Mouse (Mus musculus): ENCODE data around the gene E430018J23Rik. TPM values are rescaled to one million over a fixed set of nuclear protein-coding genes. Genes with fewer than 3 reads are reported as not detected.
"Not testable (repeated sequence)": the region's sequence is repeated elsewhere in the genome, so short reads cannot be mapped to it uniquely, and the experiment has no call there.

The E430018J23Rik gene
- polyA plus RNA-seq, 1 experiment from 2014 or later: 4.9 TPM

- H3K27me3 ChIP-seq (ENCODE audit: insufficient read depth, low read length): peaks cover 10% of the 10 kb centered on the region; the same call in 1 of the 2 replicates
- DNase-seq (peak; percentile 28), ATAC-seq (ENCODE audit: insufficient read depth) (peak; percentile 35; the same call in 1 of the 2 replicates)
- no peaks in the 10 kb centered on the region for H3K36me3 ChIP-seq (ENCODE audit: insufficient read depth)
- H3K9me3 ChIP-seq (ENCODE audit: low read depth, low read length): no peaks in the 10 kb centered on the region
- WGBS: under 1% methylated on average over 24 of the region's 24 CpGs
- H3K4me3 ChIP-seq (ENCODE audit: low read depth, low read length): peak overlapping the region; percentile 30
- no peak for TF ChIP-seq CTCF (IDR thresholded peaks at IDR 0.05; ENCODE audit: low read depth)
- peak overlapping the region; percentile 75 for H3K4me2 ChIP-seq
- no peaks in the 10 kb centered on the region for H3K4me1 ChIP-seq (ENCODE audit: insufficient read depth)
- no peak overlapping the region for H3K27ac ChIP-seq (ENCODE audit: low read depth)
- peak overlapping the region; percentile 61 for H3K9ac ChIP-seq
Observed at GRCm38 (mm10) chr7:127363475-127363921, 29.9 kb downstream of the E430018J23Rik start.

GRCm38 (mm10) chr7:127362418-127362817, 31.0 kb downstream of the E430018J23Rik start:
- H3K9ac ChIP-seq; H3K4me3 ChIP-seq (ENCODE audit: low read depth, low read length); ATAC-seq (ENCODE audit: insufficient read depth); H3K4me1 ChIP-seq (ENCODE audit: insufficient read depth); H3K27me3 ChIP-seq (ENCODE audit: insufficient read depth, low read length); H3K9me3 ChIP-seq (ENCODE audit: low read depth, low read length); H3K27ac ChIP-seq (ENCODE audit: low read depth); H3K36me3 ChIP-seq (ENCODE audit: insufficient read depth): not testable (repeated sequence)
- H3K4me2 ChIP-seq: peak overlapping the region; percentile 43; the same call in 1 of the 2 replicates
- peak; percentile 87 for DNase-seq
- TF ChIP-seq CTCF (IDR thresholded peaks at IDR 0.05; ENCODE audit: low read depth): peak; percentile 80
- WGBS: 22% methylated on average over 13 of the region's 13 CpGs

GRCm38 (mm10) chr7:127361449-127361848, 32.0 kb downstream of the E430018J23Rik start:
- Histone ChIP-seq H3K9ac (no peak overlapping the region), H3K27ac (ENCODE audit: low read depth) (no peak overlapping the region), H3K27me3 (ENCODE audit: insufficient read depth, low read length) (peaks cover 10% of the 10 kb centered on the region; the same call in 1 of the 2 replicates), H3K9me3 (ENCODE audit: low read depth, low read length) (no peaks in the 10 kb centered on the region), H3K4me2 (no peak overlapping the region), H3K4me3 (ENCODE audit: low read depth, low read length) (no peak overlapping the region), H3K36me3 (ENCODE audit: insufficient read depth) (no peaks in the 10 kb centered on the region), H3K4me1 (ENCODE audit: insufficient read depth) (no peaks in the 10 kb centered on the region)
- DNase-seq: no peak
- no peak for TF ChIP-seq CTCF (IDR thresholded peaks at IDR 0.05; ENCODE audit: low read depth)
- 40% methylated on average over 13 of the region's 13 CpGs for WGBS
- peak; percentile 28; the same call in 1 of the 2 replicates for ATAC-seq (ENCODE audit: insufficient read depth)

GRCm38 (mm10) chr7:127360265-127360664, 33.2 kb downstream of the E430018J23Rik start:
- Histone ChIP-seq H3K4me3 (ENCODE audit: low read depth, low read length) (no peak overlapping the region), H3K27ac (ENCODE audit: low read depth) (no peak overlapping the region), H3K4me1 (ENCODE audit: insufficient read depth) (no peaks in the 10 kb centered on the region), H3K27me3 (ENCODE audit: insufficient read depth, low read length) (peaks cover 10% of the 10 kb centered on the region; the same call in 1 of the 2 replicates), H3K36me3 (ENCODE audit: insufficient read depth) (no peaks in the 10 kb centered on the region), H3K9me3 (ENCODE audit: low read depth, low read length) (no peaks in the 10 kb centered on the region), H3K4me2 (no peak overlapping the region), H3K9ac (no peak overlapping the region)
- DNase-seq (no peak), ATAC-seq (ENCODE audit: insufficient read depth) (no peak)
- 49% methylated on average over 4 of the region's 4 CpGs for WGBS
- no peak for TF ChIP-seq CTCF (IDR thresholded peaks at IDR 0.05; ENCODE audit: low read depth)

GRCm38 (mm10) chr7:127358472-127358871, 35.0 kb downstream of the E430018J23Rik start:
- Histone ChIP-seq H3K36me3 (ENCODE audit: insufficient read depth) (no peaks in the 10 kb centered on the region), H3K4me2 (no peak overlapping the region), H3K9ac (no peak overlapping the region), H3K27me3 (ENCODE audit: insufficient read depth, low read length) (peaks cover 3% of the 10 kb centered on the region; the same call in 1 of the 2 replicates), H3K9me3 (ENCODE audit: low read depth, low read length) (no peaks in the 10 kb centered on the region), H3K27ac (ENCODE audit: low read depth) (no peak overlapping the region), H3K4me1 (ENCODE audit: insufficient read depth) (no peaks in the 10 kb centered on the region), H3K4me3 (ENCODE audit: low read depth, low read length) (no peak overlapping the region)
- 66% methylated on average over 4 of the region's 4 CpGs for WGBS
- no peak for ATAC-seq (ENCODE audit: insufficient read depth)
- no peak for DNase-seq
- TF ChIP-seq CTCF (IDR thresholded peaks at IDR 0.05; ENCODE audit: low read depth): no peak

GRCm38 (mm10) chr7:127357871-127358270, 35.6 kb downstream of the E430018J23Rik start:
- Histone ChIP-seq H3K9ac (no peak overlapping the region), H3K4me1 (ENCODE audit: insufficient read depth) (no peaks in the 10 kb centered on the region), H3K4me2 (no peak overlapping the region), H3K36me3 (ENCODE audit: insufficient read depth) (no peaks in the 10 kb centered on the region), H3K27me3 (ENCODE audit: insufficient read depth, low read length) (no peaks in the 10 kb centered on the region), H3K9me3 (ENCODE audit: low read depth, low read length) (no peaks in the 10 kb centered on the region), H3K27ac (ENCODE audit: low read depth) (no peak overlapping the region), H3K4me3 (ENCODE audit: low read depth, low read length) (no peak overlapping the region)
- ATAC-seq (ENCODE audit: insufficient read depth) (no peak), DNase-seq (no peak)
- 58% methylated on average over 2 of the region's 2 CpGs for WGBS
- no peak for TF ChIP-seq CTCF (IDR thresholded peaks at IDR 0.05; ENCODE audit: low read depth)

GRCm38 (mm10) chr7:127355796-127356195, 37.6 kb downstream of the E430018J23Rik start:
- no peaks in the 10 kb centered on the region for H3K4me1 ChIP-seq (ENCODE audit: insufficient read depth)
- H3K9me3 ChIP-seq (ENCODE audit: low read depth, low read length): no peaks in the 10 kb centered on the region
- H3K27me3 ChIP-seq (ENCODE audit: insufficient read depth, low read length): no peaks in the 10 kb centered on the region
- no peak for TF ChIP-seq CTCF (IDR thresholded peaks at IDR 0.05; ENCODE audit: low read depth)
- ATAC-seq (ENCODE audit: insufficient read depth): no peak
- WGBS: 53% methylated on average over 3 of the region's 3 CpGs
- no peak overlapping the region for H3K9ac ChIP-seq
- H3K4me2 ChIP-seq: no peak overlapping the region
- H3K27ac ChIP-seq (ENCODE audit: low read depth): no peak overlapping the region
- DNase-seq: no peak
- H3K4me3 ChIP-seq (ENCODE audit: low read depth, low read length): no peak overlapping the region
- no peaks in the 10 kb centered on the region for H3K36me3 ChIP-seq (ENCODE audit: insufficient read depth)

Data from lung, embryonic 14.5 days (tissue).